Mouse (Mus musculus) lung, adult 2 months (tissue): ENCODE results near the gene Rab21. TPM values are rescaled to one million over a fixed set of nuclear protein-coding genes. Genes with fewer than 3 reads are reported as not detected.

Experiments
- DNase-seq: peaks from one replicate; pipeline ENCODE4 v3.0.0; 2022
- H3K4me1 ChIP-seq: fragments of 200-500 bp; 2 replicates; pipeline ENCODE4 v1.6.1; 2011; ENCODE audit warnings: low read length; ENCODE audit not compliant: control insufficient read depth, insufficient read depth
- H3K4me3 ChIP-seq: fragments of 200-500 bp; replicated peaks from 2 replicates; pipeline ENCODE3; 2011; ENCODE audit warnings: low read depth, mild to moderate bottlenecking, control low read depth, low read length; ENCODE audit errors: extremely low read depth
- CTCF ChIP-seq: fragments of 200-500 bp; IDR thresholded peaks from 2 replicates; pipeline ENCODE4 v1.5.1; 2011; ENCODE audit warnings: mild to moderate bottlenecking, low read length, control low read depth; ENCODE audit not compliant: insufficient read depth
- POLR2A ChIP-seq: fragments of 200-500 bp; IDR thresholded peaks from 2 replicates; pipeline ENCODE4 v1.6.1; 2011; ENCODE audit warnings: low read depth, mild to moderate bottlenecking, control low read depth, low read length, borderline replicate concordance; ENCODE audit errors: extremely low read depth
- WGBS: fragments of 180-500 bp; shearing (Covaris S2); methylation state at CpG from one replicate; pipeline ENCODE4 v1.1.7; 2018; 5-methylcytosine and 5-hydroxymethylcytosine counted together
- polyA plus RNA-seq: library from polyadenylated mRNA; depleted of rRNA; stranded (reverse); fragments of >200 nt; gene quantifications from 2 replicates; pipeline ENCODE4 v1.2.3, GENCODE M21; 2012

The Rab21 gene
- polyA plus RNA-seq, 1 experiment = 25.4 TPM

DNA sequence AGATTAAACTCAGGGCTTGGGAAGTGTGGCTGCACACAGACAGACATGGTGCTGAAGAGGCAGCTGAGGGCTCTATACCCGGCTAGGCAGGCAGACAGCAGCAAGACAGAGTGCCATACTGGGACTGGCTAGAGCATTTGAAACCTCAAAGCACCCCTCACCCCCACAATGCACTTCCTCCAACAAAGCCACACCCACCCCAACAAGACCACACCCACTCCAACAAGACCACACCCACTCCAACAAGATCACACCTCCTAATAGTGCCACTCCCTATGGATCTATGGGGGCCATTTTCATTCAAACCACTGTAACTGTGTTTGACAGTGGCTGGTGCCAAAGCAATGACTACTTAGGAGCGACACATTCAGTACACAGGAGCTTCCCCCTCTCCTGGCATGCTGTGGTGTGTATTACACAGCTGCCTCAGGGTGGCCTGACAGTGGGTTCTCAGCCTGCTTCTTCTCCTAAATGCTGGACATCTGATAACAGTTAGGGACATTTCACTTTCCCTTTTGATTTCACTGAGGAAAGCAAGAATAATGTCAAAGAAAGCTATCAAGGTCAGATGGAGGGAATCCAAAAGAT, 35.5 kb upstream of the Rab21 start:
- WGBS = 78% methylated on average over 2 of the region's 2 CpGs
- TF ChIP-seq POLR2A (no peak), CTCF (no peak)
- no peak for DNase-seq
- Histone ChIP-seq H3K4me1 (no peaks in the 10 kb centered on the region), H3K4me3 (no peak overlapping the region)

GRCm38 (mm10) chr10:115349509-115349908, 34.1 kb upstream of the Rab21 start:
- H3K4me3 ChIP-seq = no peak overlapping the region
- WGBS = 85% methylated on average over 7 of the region's 7 CpGs
- no peaks in the 10 kb centered on the region for H3K4me1 ChIP-seq
- no peak for TF ChIP-seq CTCF
- no peak for TF ChIP-seq POLR2A
- DNase-seq = no peak

DNA sequence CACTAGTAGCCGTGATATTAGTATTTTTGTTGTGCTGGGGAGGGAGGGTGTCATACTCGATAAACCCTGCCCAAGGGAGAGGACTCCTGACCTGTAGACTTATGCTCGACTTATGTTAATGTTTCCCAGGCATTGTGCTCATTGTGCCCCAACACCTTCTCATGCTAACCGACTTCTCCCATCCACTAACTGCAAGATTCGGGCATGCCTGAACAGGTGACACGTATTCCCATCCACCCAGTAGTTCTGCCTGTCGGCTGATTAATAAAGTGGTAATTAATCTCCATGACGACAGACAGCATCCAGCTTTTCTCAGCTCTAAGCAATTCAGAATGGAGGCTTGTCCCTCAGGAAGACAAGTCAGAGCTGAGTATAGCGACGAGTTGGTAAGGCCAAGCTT, 33.6 kb upstream of the Rab21 start:
- H3K4me3 ChIP-seq = no peak overlapping the region
- DNase-seq = no peak
- TF ChIP-seq POLR2A = no peak
- no peak for TF ChIP-seq CTCF
- H3K4me1 ChIP-seq = no peaks in the 10 kb centered on the region
- 76% methylated on average over 10 of the region's 10 CpGs for WGBS

- H3K4me3 ChIP-seq = no peak overlapping the region
- no peak for DNase-seq
- no peak for TF ChIP-seq CTCF
- no peak for TF ChIP-seq POLR2A
- WGBS = 70% methylated on average over 6 of the region's 6 CpGs
- H3K4me1 ChIP-seq = no peaks in the 10 kb centered on the region
Measured at GRCm38 (mm10) chr10:115348131-115348530, 32.7 kb upstream of the Rab21 start.

DNA sequence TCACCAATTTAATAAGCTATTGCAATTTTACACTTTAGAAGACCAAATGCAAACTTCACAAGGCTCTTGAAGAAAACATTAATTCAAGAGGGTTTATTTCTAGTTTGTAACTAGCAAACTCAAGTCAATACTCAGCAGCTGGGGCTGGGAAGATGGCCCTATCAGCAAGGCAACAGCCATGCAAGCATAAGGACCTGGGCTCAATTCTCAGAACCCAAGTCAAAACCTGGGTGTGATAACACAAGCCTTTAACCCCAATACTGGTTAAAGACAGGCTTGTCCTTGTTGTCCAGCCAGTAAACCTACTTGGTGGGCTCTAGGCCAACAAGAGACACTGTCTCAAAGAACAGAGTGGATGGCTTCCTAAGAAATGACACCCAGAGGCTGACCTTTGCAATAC, 31.1 kb upstream of the Rab21 start:
- DNase-seq = no peak
- Histone ChIP-seq H3K4me1 (no peaks in the 10 kb centered on the region), H3K4me3 (no peak overlapping the region)
- TF ChIP-seq CTCF (no peak), POLR2A (no peak)

DNA sequence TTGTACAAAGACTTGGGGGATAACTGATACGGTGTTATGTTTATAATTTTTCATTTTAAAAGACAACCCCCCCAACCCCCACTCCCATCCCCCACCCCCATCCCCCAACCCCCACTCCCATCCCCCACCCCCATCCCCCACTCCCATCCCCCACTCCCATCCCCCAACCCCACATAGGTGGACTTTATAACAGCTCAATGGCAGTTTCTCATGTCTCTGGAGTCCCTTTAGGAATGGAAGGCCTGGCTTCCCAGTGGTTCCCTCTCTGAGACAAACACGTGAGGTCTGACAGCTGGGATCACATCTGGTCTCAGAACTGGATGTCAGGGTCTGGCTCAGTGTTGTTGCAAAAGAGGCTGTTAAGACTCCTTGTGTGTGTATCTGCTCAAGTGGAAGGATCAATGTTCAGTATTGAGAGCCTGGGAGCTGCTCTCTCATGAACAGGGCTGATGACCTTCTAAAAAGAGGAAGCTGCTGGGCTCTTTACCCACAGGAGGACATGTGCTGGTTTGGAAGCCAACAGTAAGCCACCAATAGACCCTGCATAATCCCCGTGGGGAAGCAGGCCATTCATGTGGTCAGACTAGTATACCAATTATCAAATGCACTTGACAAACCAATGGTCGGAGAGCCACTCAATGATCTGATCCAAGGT, 27.5 kb upstream of the Rab21 start:
- WGBS = 83% methylated on average over 4 of the region's 4 CpGs
- H3K4me3 ChIP-seq = no peak overlapping the region
- H3K4me1 ChIP-seq = no peaks in the 10 kb centered on the region
- TF ChIP-seq CTCF (no peak), POLR2A (no peak)
- DNase-seq = no peak

DNA sequence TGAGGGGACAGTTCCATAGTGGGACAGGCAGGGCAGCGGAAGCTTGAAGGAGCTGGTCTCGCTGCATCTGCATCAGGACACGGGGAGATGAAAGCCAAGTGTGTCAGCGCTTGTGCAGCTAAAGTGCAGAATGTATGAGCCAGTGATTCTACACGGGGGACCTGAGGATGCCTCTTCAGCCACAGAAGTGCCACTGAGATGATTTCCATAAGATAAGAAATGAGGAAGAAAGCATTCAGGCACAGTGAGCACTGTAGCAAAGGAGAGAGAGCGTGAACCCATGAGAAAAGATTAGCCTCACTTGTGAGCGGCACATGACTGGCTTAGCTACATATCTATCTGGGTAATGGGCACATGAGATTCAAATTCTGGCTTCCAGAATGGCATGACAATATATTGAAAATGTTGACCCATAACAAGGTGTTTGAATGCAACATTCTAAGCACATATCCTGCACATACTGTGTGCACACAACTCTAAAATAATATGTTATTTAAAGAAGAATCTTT, 24.5 kb upstream of the Rab21 start:
- WGBS = 91% methylated on average over 7 of the region's 7 CpGs
- TF ChIP-seq CTCF = no peak
- no peak for TF ChIP-seq POLR2A
- Histone ChIP-seq H3K4me3 (no peak overlapping the region), H3K4me1 (no peaks in the 10 kb centered on the region)
- no peak for DNase-seq

DNA sequence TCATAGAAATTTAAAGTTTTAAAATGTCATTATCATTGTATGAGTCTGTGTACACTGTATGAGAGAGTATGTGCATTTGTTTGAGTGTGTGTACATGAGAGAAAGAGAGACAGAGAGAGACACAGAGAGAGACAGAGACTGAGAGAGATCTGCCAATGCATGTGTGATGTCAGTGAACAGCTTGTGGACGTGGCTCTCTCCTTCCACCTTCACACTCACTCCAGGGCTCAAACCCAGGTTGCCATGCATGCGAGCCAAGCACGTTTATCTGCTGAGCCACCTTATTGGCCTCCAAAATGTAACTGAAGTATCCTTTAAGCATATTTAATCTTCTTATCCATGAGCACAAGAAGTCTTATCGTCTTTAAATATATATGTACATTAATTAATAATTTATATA, 21.5 kb upstream of the Rab21 start:
- Histone ChIP-seq H3K4me1 (no peaks in the 10 kb centered on the region), H3K4me3 (no peak overlapping the region)
- TF ChIP-seq CTCF (no peak), POLR2A (no peak)
- 74% methylated on average over 4 of the region's 4 CpGs for WGBS
- DNase-seq = no peak

GRCm38 (mm10) chr10:115333528-115333927, 18.1 kb upstream of the Rab21 start:
- 65% methylated on average over 9 of the region's 9 CpGs for WGBS
- no peak for DNase-seq
- TF ChIP-seq POLR2A = no peak

DNA sequence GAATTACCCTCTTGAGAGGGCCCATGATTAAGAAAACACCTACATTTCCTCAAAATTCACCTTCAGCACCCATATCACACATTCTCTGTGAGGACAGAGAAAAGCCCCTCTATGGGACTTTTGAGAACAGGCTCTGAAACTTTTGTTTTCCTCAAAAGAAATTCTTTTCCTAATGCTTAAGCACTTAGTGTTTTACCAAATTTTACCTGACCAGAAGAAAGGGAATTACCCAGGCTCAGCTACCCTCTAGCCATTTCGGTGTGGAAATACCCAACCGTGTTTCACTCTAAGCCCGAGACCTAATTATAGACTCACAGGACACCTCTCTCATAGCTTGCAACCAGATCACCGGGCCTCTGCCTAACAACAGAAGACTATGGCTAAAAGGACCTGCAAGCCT, 17.6 kb upstream of the Rab21 start:
- TF ChIP-seq CTCF (no peak), POLR2A (no peak)
- no peak overlapping the region for H3K4me3 ChIP-seq
- no peak for DNase-seq
- H3K4me1 ChIP-seq = no peaks in the 10 kb centered on the region
- 83% methylated on average over 4 of the region's 4 CpGs for WGBS

More at GRCm38 (mm10) chr10:115333528-115333927, 18.1 kb upstream of the Rab21 start:
- Histone ChIP-seq H3K4me3 (no peak overlapping the region), H3K4me1 (no peaks in the 10 kb centered on the region)
